Mouse (Mus musculus): ENCODE results near the gene Zranb2. TPM values are rescaled to one million over a fixed set of nuclear protein-coding genes. Genes with fewer than 3 reads are reported as not detected.

The Zranb2 gene
- polyA plus RNA-seq, 1 experiment from 2014 or later: 97.8 TPM

DNA sequence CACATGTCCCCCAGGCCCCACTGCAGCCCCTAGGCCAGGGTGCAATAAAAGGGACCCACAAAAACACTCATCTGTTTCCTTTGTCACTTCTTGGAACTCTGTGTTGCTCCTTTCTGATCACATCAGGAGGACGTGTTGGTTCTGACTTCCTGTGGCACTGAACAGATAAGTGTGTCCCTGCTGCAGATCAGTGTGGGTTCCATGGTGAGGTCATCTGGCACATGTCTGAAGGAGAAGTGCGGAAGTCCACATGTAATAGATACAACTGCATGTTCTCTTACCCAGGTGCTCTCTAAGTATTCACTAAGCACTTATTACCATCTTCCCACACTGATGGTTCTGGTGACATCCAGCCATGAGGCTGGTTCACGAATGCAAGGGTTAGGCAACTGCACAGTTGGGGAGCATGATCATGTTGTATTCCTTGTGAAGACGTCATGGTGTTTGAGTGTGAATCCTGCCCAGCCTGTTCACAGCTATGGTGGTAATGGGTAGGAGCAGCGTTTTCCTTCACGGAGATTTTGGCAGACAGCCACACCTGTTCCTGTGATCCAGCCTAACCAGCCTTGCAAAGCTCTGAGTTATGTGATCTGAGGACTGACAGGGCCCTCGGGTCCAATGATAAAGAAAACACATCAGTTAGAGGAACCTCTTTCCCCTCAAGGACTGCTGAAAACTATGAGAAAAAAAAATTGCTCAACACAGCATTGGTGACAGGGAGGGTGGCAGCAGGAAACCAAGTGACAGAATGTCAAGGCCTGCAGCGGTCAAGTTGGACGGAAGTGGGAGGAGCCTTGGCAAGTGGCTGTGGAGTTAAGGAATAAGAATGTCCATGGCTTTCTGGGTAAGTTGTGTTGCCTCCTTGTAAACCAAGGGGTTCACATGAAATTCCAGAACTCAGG is 41.7 kb downstream of the Zranb2 start:
- Histone ChIP-seq H3K27ac (ENCODE audit: low read depth) (no peak overlapping the region), H3K4me2 (ENCODE audit: low read length) (no peak overlapping the region), H3K36me3 (ENCODE audit: control insufficient read depth, insufficient read depth, low read length) (no peaks in the 10 kb centered on the region), H3K9me3 (ENCODE audit: control insufficient read depth, low read length) (no peaks in the 10 kb centered on the region), H3K4me1 (replicated peaks; ENCODE audit: control insufficient read depth, insufficient read depth, low read length) (no peaks in the 10 kb centered on the region), H3K27me3 (replicated peaks; ENCODE audit: control insufficient read depth, insufficient read depth, low read length) (no peaks in the 10 kb centered on the region), H3K4me3 (ENCODE audit: low read depth, low read length) (no peak overlapping the region), H3K9ac (ENCODE audit: low read length) (no peak overlapping the region)
- WGBS: 78% methylated on average over 9 of the region's 9 CpGs
- DNase-seq (ENCODE audit: low spot score) (no peak), ATAC-seq (replicated peaks; ENCODE audit: low FRiP score, low TSS enrichment, low read depth) (no peak)

DNA sequence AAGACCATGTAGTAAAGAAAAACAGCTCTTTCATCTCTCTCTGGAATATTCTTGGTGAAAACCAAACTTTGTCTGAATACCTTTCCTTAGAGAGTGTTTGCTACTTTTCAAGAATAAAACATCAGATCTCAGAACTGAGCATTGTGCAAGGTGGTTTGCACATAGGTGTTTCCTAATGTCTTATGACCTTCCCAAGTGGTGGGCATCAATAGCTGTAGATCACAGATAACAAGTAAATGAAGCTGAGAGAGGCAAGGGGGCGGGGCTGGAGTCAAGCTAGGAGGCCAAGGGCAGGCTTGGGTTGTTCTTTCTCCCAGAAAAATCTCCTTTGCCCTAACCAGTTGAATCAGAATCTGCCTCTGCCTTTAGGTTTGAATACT is 42.4 kb downstream of the Zranb2 start:
- Histone ChIP-seq H3K4me1 (replicated peaks; ENCODE audit: control insufficient read depth, insufficient read depth, low read length) (no peaks in the 10 kb centered on the region), H3K4me2 (ENCODE audit: low read length) (no peak overlapping the region), H3K27ac (ENCODE audit: low read depth) (no peak overlapping the region), H3K36me3 (ENCODE audit: control insufficient read depth, insufficient read depth, low read length) (no peaks in the 10 kb centered on the region), H3K4me3 (ENCODE audit: low read depth, low read length) (no peak overlapping the region), H3K9me3 (ENCODE audit: control insufficient read depth, low read length) (no peaks in the 10 kb centered on the region), H3K27me3 (replicated peaks; ENCODE audit: control insufficient read depth, insufficient read depth, low read length) (no peaks in the 10 kb centered on the region), H3K9ac (ENCODE audit: low read length) (no peak overlapping the region)
- ATAC-seq (replicated peaks; ENCODE audit: low FRiP score, low TSS enrichment, low read depth): no peak
- DNase-seq (ENCODE audit: low spot score): no peak
- 62% methylated on average over 1 of the region's 1 CpGs for WGBS

DNA sequence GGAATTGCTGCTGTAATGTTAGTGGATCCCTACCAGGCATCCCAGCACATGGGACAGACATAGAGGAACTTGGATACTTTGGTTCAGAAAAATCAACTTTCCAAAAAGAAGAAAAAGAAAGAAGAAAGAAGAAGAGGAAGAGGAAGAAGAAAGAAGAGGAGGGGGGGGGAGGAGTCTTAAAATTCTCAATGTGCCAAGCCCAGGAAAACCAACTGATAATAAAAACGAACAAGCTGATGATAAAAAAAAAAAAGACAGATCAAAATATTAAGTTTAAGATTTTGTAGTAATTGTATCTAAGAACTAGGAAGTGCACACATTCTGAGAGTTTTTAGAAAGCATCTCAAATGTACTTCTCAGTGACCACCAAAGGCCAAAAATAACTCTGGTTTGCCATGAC is 42.9 kb downstream of the Zranb2 start:
- H3K4me1 ChIP-seq (replicated peaks; ENCODE audit: control insufficient read depth, insufficient read depth, low read length): no peaks in the 10 kb centered on the region
- no peak overlapping the region for H3K4me3 ChIP-seq (ENCODE audit: low read depth, low read length)
- no peak overlapping the region for H3K4me2 ChIP-seq (ENCODE audit: low read length)
- H3K27ac ChIP-seq (ENCODE audit: low read depth): no peak overlapping the region
- H3K27me3 ChIP-seq (replicated peaks; ENCODE audit: control insufficient read depth, insufficient read depth, low read length): no peaks in the 10 kb centered on the region
- DNase-seq (ENCODE audit: low spot score): no peak
- ATAC-seq (replicated peaks; ENCODE audit: low FRiP score, low TSS enrichment, low read depth): no peak
- 77% methylated on average over 1 of the region's 1 CpGs for WGBS
- no peaks in the 10 kb centered on the region for H3K36me3 ChIP-seq (ENCODE audit: control insufficient read depth, insufficient read depth, low read length)
- H3K9ac ChIP-seq (ENCODE audit: low read length): no peak overlapping the region
- H3K9me3 ChIP-seq (ENCODE audit: control insufficient read depth, low read length): no peaks in the 10 kb centered on the region

DNA sequence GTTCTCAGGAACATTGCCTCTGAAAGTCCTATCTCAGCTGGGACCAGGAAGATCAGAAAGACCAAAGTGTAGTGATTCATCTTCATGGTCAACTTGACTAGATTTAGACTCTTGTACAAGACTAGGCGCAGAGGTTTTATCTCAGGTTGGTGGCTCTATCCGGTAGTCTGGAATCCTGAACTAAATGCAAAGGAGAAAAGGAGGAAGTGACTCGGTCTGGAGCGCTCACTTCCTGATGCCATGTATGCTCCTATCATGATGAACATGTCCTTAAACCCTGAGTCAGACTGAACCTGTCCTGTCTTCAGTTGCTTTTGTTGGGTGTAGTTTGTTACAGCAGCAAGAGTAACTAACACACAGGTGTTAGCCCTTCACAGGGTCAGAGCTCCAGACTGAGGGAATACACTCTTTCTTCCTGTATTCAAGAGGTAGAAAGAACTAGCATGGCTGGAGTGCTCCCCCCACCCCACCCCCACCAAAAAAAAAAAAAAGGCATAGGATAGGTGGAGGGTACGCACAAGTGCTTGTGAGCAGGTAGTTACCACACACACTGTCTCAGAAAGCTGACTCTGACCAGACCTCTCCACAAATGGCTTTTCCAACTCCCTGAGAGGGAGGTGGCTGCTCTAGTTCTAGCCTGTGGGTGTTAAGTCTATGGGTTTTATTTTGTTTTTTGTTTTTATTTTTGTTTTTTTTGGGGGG is 44.7 kb downstream of the Zranb2 start:
- DNase-seq (ENCODE audit: low spot score) (no peak), ATAC-seq (replicated peaks; ENCODE audit: low FRiP score, low TSS enrichment, low read depth) (no peak)
- Histone ChIP-seq H3K9me3 (ENCODE audit: control insufficient read depth, low read length) (no peaks in the 10 kb centered on the region), H3K27me3 (replicated peaks; ENCODE audit: control insufficient read depth, insufficient read depth, low read length) (no peaks in the 10 kb centered on the region), H3K4me1 (replicated peaks; ENCODE audit: control insufficient read depth, insufficient read depth, low read length) (no peaks in the 10 kb centered on the region), H3K4me3 (ENCODE audit: low read depth, low read length) (no peak overlapping the region), H3K4me2 (ENCODE audit: low read length) (no peak overlapping the region), H3K9ac (ENCODE audit: low read length) (no peak overlapping the region), H3K27ac (ENCODE audit: low read depth) (no peak overlapping the region), H3K36me3 (ENCODE audit: control insufficient read depth, insufficient read depth, low read length) (no peaks in the 10 kb centered on the region)
- 91% methylated on average over 5 of the region's 5 CpGs for WGBS

DNA sequence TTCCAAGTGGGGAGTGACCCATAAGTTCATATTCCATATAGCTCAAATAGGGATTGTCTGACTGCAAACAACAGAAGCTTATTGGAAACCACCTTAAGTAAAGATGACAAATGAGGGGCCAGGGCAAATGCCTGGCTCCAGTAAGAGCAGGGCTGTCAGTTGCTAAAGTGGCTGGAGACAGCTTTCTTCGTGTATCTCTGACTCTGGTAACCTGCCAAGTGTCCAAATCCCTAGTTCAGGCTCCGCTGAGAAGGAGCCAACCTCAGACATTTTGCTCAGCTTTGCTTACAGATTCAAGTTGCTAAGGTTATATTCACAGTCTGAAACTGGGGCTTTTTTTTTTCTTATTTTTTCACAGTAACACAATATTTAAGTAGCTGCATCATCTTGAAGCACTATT is 45.4 kb downstream of the Zranb2 start:
- H3K27ac ChIP-seq (ENCODE audit: low read depth): no peak overlapping the region
- no peak overlapping the region for H3K4me2 ChIP-seq (ENCODE audit: low read length)
- H3K9ac ChIP-seq (ENCODE audit: low read length): no peak overlapping the region
- H3K9me3 ChIP-seq (ENCODE audit: control insufficient read depth, low read length): no peaks in the 10 kb centered on the region
- no peaks in the 10 kb centered on the region for H3K36me3 ChIP-seq (ENCODE audit: control insufficient read depth, insufficient read depth, low read length)
- WGBS: 48% methylated on average over 2 of the region's 2 CpGs
- H3K27me3 ChIP-seq (replicated peaks; ENCODE audit: control insufficient read depth, insufficient read depth, low read length): no peaks in the 10 kb centered on the region
- DNase-seq (ENCODE audit: low spot score) (no peak), ATAC-seq (replicated peaks; ENCODE audit: low FRiP score, low TSS enrichment, low read depth) (no peak)
- no peak overlapping the region for H3K4me3 ChIP-seq (ENCODE audit: low read depth, low read length)
- H3K4me1 ChIP-seq (replicated peaks; ENCODE audit: control insufficient read depth, insufficient read depth, low read length): no peaks in the 10 kb centered on the region

DNA sequence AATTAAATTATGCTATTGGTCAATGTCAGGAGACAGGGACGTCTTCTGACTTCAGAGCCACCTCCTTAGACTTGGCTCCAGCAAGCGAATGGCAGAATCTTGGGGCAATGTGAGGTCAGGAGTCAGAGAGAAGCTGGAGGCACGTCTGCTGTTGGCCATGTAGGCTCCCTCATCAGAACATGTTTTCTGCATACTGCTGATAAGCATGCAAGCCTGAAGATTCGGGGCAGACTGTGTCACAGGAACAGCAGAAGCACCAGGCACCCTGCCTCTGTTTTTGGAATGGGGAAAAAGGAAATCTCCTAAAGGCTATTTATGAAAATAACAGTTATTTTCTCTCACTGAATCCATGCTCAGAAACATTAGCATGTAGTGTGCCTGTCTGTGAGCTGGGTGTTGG is 46.3 kb downstream of the Zranb2 start:
- no peaks in the 10 kb centered on the region for H3K36me3 ChIP-seq (ENCODE audit: control insufficient read depth, insufficient read depth, low read length)
- H3K27me3 ChIP-seq (replicated peaks; ENCODE audit: control insufficient read depth, insufficient read depth, low read length): no peaks in the 10 kb centered on the region
- DNase-seq (ENCODE audit: low spot score) (no peak), ATAC-seq (replicated peaks; ENCODE audit: low FRiP score, low TSS enrichment, low read depth) (no peak)
- no peak overlapping the region for H3K9ac ChIP-seq (ENCODE audit: low read length)
- H3K27ac ChIP-seq (ENCODE audit: low read depth): no peak overlapping the region
- H3K4me3 ChIP-seq (ENCODE audit: low read depth, low read length): no peak overlapping the region
- 63% methylated on average over 4 of the region's 4 CpGs for WGBS
- no peaks in the 10 kb centered on the region for H3K4me1 ChIP-seq (replicated peaks; ENCODE audit: control insufficient read depth, insufficient read depth, low read length)
- no peaks in the 10 kb centered on the region for H3K9me3 ChIP-seq (ENCODE audit: control insufficient read depth, low read length)
- no peak overlapping the region for H3K4me2 ChIP-seq (ENCODE audit: low read length)

DNA sequence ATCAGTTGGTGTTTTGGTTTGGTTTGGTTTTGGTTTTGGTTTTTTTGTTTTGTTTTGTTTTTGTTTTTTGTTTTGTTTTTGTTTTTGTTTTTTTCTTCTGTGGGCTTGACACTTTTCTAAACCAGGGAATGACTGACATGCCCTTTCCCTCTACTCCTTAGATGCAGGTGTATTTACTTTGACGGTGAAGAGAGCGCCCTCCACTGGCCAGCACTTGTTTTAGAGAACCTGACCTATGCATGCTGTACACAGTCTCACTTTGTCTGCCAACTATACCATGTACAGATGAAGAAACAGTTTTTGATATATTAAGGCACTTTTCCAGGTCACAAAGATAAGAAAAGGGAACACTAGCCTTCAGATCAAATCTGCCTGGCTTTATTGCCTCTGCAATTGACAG is 47.8 kb downstream of the Zranb2 start:
- no peak for DNase-seq (ENCODE audit: low spot score)
- no peak overlapping the region for H3K4me3 ChIP-seq (ENCODE audit: low read depth, low read length)
- H3K9me3 ChIP-seq (ENCODE audit: control insufficient read depth, low read length): no peaks in the 10 kb centered on the region
- H3K27ac ChIP-seq (ENCODE audit: low read depth): no peak overlapping the region
- no peaks in the 10 kb centered on the region for H3K4me1 ChIP-seq (replicated peaks; ENCODE audit: control insufficient read depth, insufficient read depth, low read length)
- H3K27me3 ChIP-seq (replicated peaks; ENCODE audit: control insufficient read depth, insufficient read depth, low read length): no peaks in the 10 kb centered on the region
- no peak overlapping the region for H3K4me2 ChIP-seq (ENCODE audit: low read length)
- ATAC-seq (replicated peaks; ENCODE audit: low FRiP score, low TSS enrichment, low read depth): no peak
- no peaks in the 10 kb centered on the region for H3K36me3 ChIP-seq (ENCODE audit: control insufficient read depth, insufficient read depth, low read length)
- no peak overlapping the region for H3K9ac ChIP-seq (ENCODE audit: low read length)
- 21% methylated on average over 2 of the region's 2 CpGs for WGBS

DNA sequence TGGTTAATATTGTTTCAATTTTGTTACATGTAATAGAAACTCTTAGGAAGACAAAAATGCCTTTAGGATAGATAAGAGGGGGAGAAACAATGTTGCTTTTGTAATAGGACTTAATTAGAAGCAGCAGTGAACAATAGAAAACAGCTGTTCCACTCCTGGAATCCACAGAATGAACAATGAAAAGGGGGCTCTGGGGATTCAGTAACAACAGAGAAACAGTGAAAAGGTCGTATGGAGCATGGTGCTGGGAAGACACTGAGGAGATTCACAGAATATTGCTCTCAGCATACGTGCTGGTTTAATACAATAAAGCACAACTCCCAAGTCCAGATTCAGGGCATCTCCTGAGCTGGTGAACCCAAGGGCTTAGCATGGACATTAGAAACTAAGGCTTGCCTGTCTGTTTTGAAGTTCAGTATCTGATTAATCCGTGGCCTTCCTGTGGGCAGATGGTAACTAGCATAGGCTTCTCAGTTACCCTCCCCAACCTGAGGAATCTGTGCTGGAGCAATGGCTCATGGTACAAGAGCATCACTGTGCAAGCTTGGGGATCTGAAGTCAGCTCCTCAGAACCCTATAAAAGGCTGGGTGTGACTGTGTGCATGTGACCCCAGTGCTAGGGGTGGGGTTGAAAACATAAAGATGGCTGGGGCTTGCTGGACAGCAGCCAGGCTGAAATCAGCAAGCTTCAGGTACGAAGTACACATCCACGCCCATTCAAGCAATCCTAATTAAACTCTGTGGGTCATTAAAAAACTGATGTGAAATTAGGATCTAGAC is 48.9 kb downstream of the Zranb2 start:
- Histone ChIP-seq H3K4me1 (replicated peaks; ENCODE audit: control insufficient read depth, insufficient read depth, low read length) (no peaks in the 10 kb centered on the region), H3K27me3 (replicated peaks; ENCODE audit: control insufficient read depth, insufficient read depth, low read length) (no peaks in the 10 kb centered on the region), H3K27ac (ENCODE audit: low read depth) (no peak overlapping the region), H3K36me3 (ENCODE audit: control insufficient read depth, insufficient read depth, low read length) (no peaks in the 10 kb centered on the region), H3K9ac (ENCODE audit: low read length) (no peak overlapping the region), H3K4me2 (ENCODE audit: low read length) (no peak overlapping the region), H3K9me3 (ENCODE audit: control insufficient read depth, low read length) (no peaks in the 10 kb centered on the region), H3K4me3 (ENCODE audit: low read depth, low read length) (no peak overlapping the region)
- DNase-seq (ENCODE audit: low spot score): no peak
- 0 out of 2 replicates have a peak, but pooled peaks have one; percentile 62 for ATAC-seq (replicated peaks; ENCODE audit: low FRiP score, low TSS enrichment, low read depth)
- WGBS: 57% methylated on average over 5 of the region's 5 CpGs
